Mouse (Mus musculus): ENCODE measurements at regions not wholly inside any gene's neighbourhood (a gene's known extent, or its start where the extent isn't known, plus 50 kb on each side); places are given as distances from the start of the nearest gene placed in this dataset.
"Not testable (repeated sequence)": the region's sequence is repeated elsewhere in the genome, so short reads cannot be mapped to it uniquely, and the experiment has no call there.

DNA sequence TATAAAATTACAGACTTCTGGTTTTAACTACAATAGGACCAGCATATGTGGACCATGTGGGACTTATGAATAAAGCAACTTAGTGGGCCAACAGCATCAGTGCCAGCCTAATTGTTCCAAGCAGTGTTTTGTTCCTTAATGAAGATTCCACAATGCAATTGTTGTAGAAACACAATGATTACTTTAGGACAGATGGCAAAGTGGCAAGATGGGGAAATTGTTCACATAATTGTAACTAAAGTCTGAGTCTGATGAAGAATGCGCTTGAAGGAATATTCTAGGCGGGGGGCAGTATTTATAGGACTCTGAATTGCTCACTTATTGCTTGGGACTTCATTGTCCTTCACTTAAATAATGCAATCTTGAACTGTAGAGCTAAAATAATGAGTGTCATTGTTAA, 253.4 kb upstream of the Kcnj3 start:
- no peak for TF ChIP-seq CTCF (IDR thresholded peaks at IDR 0.05; ENCODE audit: low read depth)
- ATAC-seq (ENCODE audit: insufficient read depth) = no peak
- Histone ChIP-seq H3K4me1 (ENCODE audit: insufficient read depth) (no peaks in the 10 kb centered on the region), H3K27me3 (ENCODE audit: insufficient read depth, low read length) (no peaks in the 10 kb centered on the region), H3K9ac (no peak overlapping the region), H3K4me2 (no peak overlapping the region), H3K27ac (ENCODE audit: low read depth) (no peak overlapping the region), H3K9me3 (ENCODE audit: low read depth, low read length) (no peaks in the 10 kb centered on the region), H3K4me3 (ENCODE audit: low read depth, low read length) (no peak overlapping the region), H3K36me3 (ENCODE audit: insufficient read depth) (no peaks in the 10 kb centered on the region)
- DNase-seq = no peak
- 76% methylated on average over 2 of the region's 2 CpGs for WGBS

DNA sequence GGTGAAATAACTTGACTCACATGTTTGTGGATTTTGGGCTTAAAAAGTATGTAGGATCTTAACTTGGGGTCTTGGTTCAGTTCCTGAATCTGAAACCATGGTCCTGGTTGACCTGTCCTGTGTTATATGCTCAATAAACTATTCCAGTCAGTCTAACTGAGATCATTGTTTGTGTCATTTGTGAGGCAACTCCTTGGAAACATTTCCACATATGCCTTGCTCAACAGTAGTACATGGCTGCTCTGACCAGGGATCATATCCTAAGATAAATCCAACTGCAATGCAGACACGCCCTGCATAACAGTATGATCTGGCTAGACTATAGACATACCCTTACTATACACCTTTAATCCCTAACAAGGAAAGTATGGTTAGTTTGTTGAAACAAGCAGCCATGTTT, 228.9 kb upstream of the Kcnj3 start:
- no peaks in the 10 kb centered on the region for H3K36me3 ChIP-seq (ENCODE audit: insufficient read depth)
- ATAC-seq (ENCODE audit: insufficient read depth) = no peak
- H3K4me3 ChIP-seq (ENCODE audit: low read depth, low read length) = no peak overlapping the region
- no peak for DNase-seq
- TF ChIP-seq CTCF (IDR thresholded peaks at IDR 0.05; ENCODE audit: low read depth) = no peak
- H3K4me1 ChIP-seq (ENCODE audit: insufficient read depth) = no peaks in the 10 kb centered on the region
- no peaks in the 10 kb centered on the region for H3K27me3 ChIP-seq (ENCODE audit: insufficient read depth, low read length)
- H3K9me3 ChIP-seq (ENCODE audit: low read depth, low read length) = no peaks in the 10 kb centered on the region
- no peak overlapping the region for H3K4me2 ChIP-seq
- 75% methylated on average over 1 of the region's 1 CpGs for WGBS
- no peak overlapping the region for H3K27ac ChIP-seq (ENCODE audit: low read depth)
- H3K9ac ChIP-seq = no peak overlapping the region

DNA sequence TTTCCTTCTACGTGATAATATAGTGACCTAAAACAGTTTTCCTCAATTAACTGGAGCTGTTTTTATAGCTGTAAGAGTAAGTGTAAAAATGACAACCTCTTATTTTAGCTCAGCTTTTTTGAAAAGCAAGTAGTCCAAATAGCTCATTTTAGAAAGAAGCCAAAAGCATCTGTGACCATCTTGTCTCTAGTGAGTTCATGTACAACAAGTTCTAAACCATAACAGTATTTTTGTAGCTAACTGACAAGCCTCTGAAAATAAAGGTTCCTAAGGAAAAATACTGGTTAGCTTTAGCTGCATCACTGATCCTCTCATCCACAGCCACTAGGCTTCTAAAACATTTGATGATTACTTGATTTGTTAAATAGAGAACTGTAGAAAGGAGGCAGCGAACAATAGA, 227.2 kb upstream of the Kcnj3 start:
- WGBS = 86% methylated on average over 2 of the region's 2 CpGs
- Histone ChIP-seq H3K27me3 (ENCODE audit: insufficient read depth, low read length) (no peaks in the 10 kb centered on the region), H3K27ac (ENCODE audit: low read depth) (no peak overlapping the region), H3K4me3 (ENCODE audit: low read depth, low read length) (no peak overlapping the region), H3K36me3 (ENCODE audit: insufficient read depth) (no peaks in the 10 kb centered on the region), H3K9ac (no peak overlapping the region), H3K4me1 (ENCODE audit: insufficient read depth) (no peaks in the 10 kb centered on the region), H3K4me2 (no peak overlapping the region), H3K9me3 (ENCODE audit: low read depth, low read length) (no peaks in the 10 kb centered on the region)
- TF ChIP-seq CTCF (IDR thresholded peaks at IDR 0.05; ENCODE audit: low read depth) = no peak
- no peak for DNase-seq
- ATAC-seq (ENCODE audit: insufficient read depth) = no peak

DNA sequence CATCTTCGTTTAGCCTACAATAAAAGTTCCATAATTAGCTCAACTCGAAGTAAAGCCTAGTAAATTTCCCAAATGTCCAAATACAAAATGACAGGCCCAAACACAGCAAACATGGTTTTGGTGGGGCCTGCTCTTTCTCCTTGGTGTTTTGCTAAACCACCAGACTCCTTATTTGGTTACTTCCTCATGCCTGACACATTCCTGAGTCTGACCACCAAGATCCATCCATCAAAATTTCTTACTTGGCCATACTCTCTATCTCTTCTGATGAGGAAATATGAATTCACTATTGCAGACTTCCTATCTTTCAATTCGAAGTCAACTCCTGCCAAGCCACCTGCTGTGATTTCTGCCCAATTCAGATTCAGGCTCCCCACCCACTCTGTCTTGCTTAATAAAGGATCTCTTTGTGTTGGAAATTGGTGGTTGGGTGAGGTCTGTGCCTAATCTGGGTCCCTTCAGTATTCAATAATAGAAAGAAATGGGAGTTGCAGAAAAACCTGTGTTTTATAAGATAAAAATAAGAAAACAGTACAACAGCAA, 225.9 kb upstream of the Kcnj3 start:
- Histone ChIP-seq H3K36me3 (ENCODE audit: insufficient read depth) (no peaks in the 10 kb centered on the region), H3K9ac (no peak overlapping the region), H3K27ac (ENCODE audit: low read depth) (no peak overlapping the region), H3K4me3 (ENCODE audit: low read depth, low read length) (no peak overlapping the region), H3K4me1 (ENCODE audit: insufficient read depth) (no peaks in the 10 kb centered on the region), H3K4me2 (no peak overlapping the region), H3K9me3 (ENCODE audit: low read depth, low read length) (no peaks in the 10 kb centered on the region), H3K27me3 (ENCODE audit: insufficient read depth, low read length) (no peaks in the 10 kb centered on the region)
- WGBS = 51% methylated on average over 3 of the region's 3 CpGs
- no peak for DNase-seq
- ATAC-seq (ENCODE audit: insufficient read depth) = no peak
- no peak for TF ChIP-seq CTCF (IDR thresholded peaks at IDR 0.05; ENCODE audit: low read depth)

DNA sequence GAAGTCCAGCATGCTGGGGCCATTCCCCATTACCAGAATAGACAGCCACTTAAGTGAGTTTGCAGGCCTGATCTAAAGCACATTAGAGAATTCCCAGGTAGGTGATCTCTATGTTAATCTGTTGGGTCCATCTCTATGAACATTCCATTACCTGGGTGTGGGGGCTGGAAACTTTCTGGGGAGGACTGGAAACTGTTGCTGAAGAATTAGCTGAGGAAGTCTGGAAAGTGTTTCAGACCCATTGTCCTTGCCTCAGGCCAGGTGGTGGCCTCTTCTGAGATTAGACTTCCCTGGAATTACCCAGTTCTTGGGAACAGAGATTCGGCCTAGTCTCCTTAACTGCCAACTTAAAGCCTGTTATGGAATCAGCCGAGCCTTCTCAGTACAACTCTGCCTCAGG, 224.5 kb upstream of the Kcnj3 start:
- H3K4me1 ChIP-seq (ENCODE audit: insufficient read depth) = no peaks in the 10 kb centered on the region
- H3K27me3 ChIP-seq (ENCODE audit: insufficient read depth, low read length) = no peaks in the 10 kb centered on the region
- H3K4me3 ChIP-seq (ENCODE audit: low read depth, low read length) = no peak overlapping the region
- no peaks in the 10 kb centered on the region for H3K9me3 ChIP-seq (ENCODE audit: low read depth, low read length)
- no peak for TF ChIP-seq CTCF (IDR thresholded peaks at IDR 0.05; ENCODE audit: low read depth)
- DNase-seq (no peak), ATAC-seq (ENCODE audit: insufficient read depth) (no peak)
- H3K4me2 ChIP-seq = no peak overlapping the region
- H3K9ac ChIP-seq = no peak overlapping the region
- no peaks in the 10 kb centered on the region for H3K36me3 ChIP-seq (ENCODE audit: insufficient read depth)
- 93% methylated on average over 2 of the region's 2 CpGs for WGBS
- no peak overlapping the region for H3K27ac ChIP-seq (ENCODE audit: low read depth)

- TF ChIP-seq CTCF (IDR thresholded peaks at IDR 0.05; ENCODE audit: low read depth) = no peak
- WGBS = 51% methylated on average over 2 of the region's 2 CpGs
Observed at GRCm38 (mm10) chr2:55222046-55222445, 213.7 kb upstream of the Kcnj3 start.

DNA sequence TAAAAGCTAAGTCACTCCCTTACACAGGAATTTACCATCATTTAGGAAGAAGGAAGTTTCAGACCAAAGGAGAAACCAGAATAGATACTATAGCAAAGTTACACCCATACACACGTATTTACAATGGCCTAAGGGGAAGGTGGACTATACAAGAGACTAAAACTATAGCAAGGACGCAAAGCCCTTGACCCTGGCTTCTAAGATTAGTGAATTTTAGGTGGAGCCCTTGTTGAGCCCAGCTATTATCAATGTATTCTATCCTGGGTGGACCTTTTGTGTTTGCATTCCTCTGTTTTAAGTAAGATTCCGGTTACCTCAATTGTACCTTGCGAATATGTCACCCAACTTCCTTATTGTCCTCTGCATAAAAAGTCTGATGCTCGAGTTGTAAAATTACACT, 213.0 kb upstream of the Kcnj3 start:
- 84% methylated on average over 5 of the region's 5 CpGs for WGBS
- H3K9me3 ChIP-seq (ENCODE audit: low read depth, low read length); H3K4me3 ChIP-seq (ENCODE audit: low read depth, low read length); H3K4me1 ChIP-seq (ENCODE audit: insufficient read depth); DNase-seq; H3K36me3 ChIP-seq (ENCODE audit: insufficient read depth); H3K4me2 ChIP-seq; H3K27me3 ChIP-seq (ENCODE audit: insufficient read depth, low read length); H3K27ac ChIP-seq (ENCODE audit: low read depth); ATAC-seq (ENCODE audit: insufficient read depth); H3K9ac ChIP-seq: not testable (repeated sequence)

More at GRCm38 (mm10) chr2:55222046-55222445, 213.7 kb upstream of the Kcnj3 start:
- H3K27me3 ChIP-seq (ENCODE audit: insufficient read depth, low read length) = no peaks in the 10 kb centered on the region
- no peaks in the 10 kb centered on the region for H3K36me3 ChIP-seq (ENCODE audit: insufficient read depth)
- H3K9me3 ChIP-seq (ENCODE audit: low read depth, low read length) = no peaks in the 10 kb centered on the region
- no peak overlapping the region for H3K9ac ChIP-seq
- H3K4me2 ChIP-seq = no peak overlapping the region
- no peak for ATAC-seq (ENCODE audit: insufficient read depth)
- H3K4me3 ChIP-seq (ENCODE audit: low read depth, low read length) = no peak overlapping the region
- no peaks in the 10 kb centered on the region for H3K4me1 ChIP-seq (ENCODE audit: insufficient read depth)
- no peak overlapping the region for H3K27ac ChIP-seq (ENCODE audit: low read depth)
- DNase-seq = no peak

All from lung, embryonic 14.5 days (tissue).